Mouse (Mus musculus): Measurements from ENCODE around the gene Cfap74. TPM values are rescaled to one million over a fixed set of nuclear protein-coding genes. Genes with fewer than 3 reads are reported as not detected.
"Not testable (repeated sequence)": the region's sequence is repeated elsewhere in the genome, so short reads cannot be mapped to it uniquely, and the experiment has no call there.

Cfap74 gene
- polyA plus RNA-seq, 1 experiment from 2014 or later: 4.7 TPM

GRCm38 (mm10) chr4:155413641-155414335 lies 4.8 kb downstream of the Cfap74 start:
- Histone ChIP-seq H3K27ac (no peak overlapping the region), H3K4me3 (no peak overlapping the region), H3K4me2 (replicated peaks) (no peak overlapping the region), H3K27me3 (replicated peaks) (no peaks in the 10 kb centered on the region), H3K9ac (no peak overlapping the region), H3K9me3 (no peaks in the 10 kb centered on the region), H3K4me1 (peaks cover 5% of the 10 kb centered on the region; the same call in 1 of the 2 replicates), H3K36me3 (no peaks in the 10 kb centered on the region)
- no peak for ATAC-seq (ENCODE audit: low FRiP score, low read depth)
- 90% methylated on average over 11 of the region's 11 CpGs for WGBS

- no peak overlapping the region for H3K27ac ChIP-seq
- no peak for ATAC-seq (ENCODE audit: low FRiP score, low read depth)
- no peaks in the 10 kb centered on the region for H3K36me3 ChIP-seq
- no peak overlapping the region for H3K4me3 ChIP-seq
- no peaks in the 10 kb centered on the region for H3K9me3 ChIP-seq
- 80% methylated on average over 9 of the region's 9 CpGs for WGBS
- no peak overlapping the region for H3K4me2 ChIP-seq (replicated peaks)
- no peak overlapping the region for H3K9ac ChIP-seq
- H3K4me1 ChIP-seq: 0 out of 2 replicates have a peak, but pooled peaks cover 5% of the 10 kb centered on the region
- no peaks in the 10 kb centered on the region for H3K27me3 ChIP-seq (replicated peaks)
Observed at GRCm38 (mm10) chr4:155414656-155415235, 5.8 kb downstream of the Cfap74 start.

- Histone ChIP-seq H3K9ac (no peak overlapping the region), H3K4me1 (no peaks in the 10 kb centered on the region), H3K27me3 (replicated peaks) (no peaks in the 10 kb centered on the region), H3K4me3 (no peak overlapping the region), H3K27ac (no peak overlapping the region), H3K4me2 (replicated peaks) (no peak overlapping the region), H3K36me3 (no peaks in the 10 kb centered on the region), H3K9me3 (no peaks in the 10 kb centered on the region)
- 92% methylated on average over 3 of the region's 3 CpGs for WGBS
- ATAC-seq (ENCODE audit: low FRiP score, low read depth): no peak
Observed at GRCm38 (mm10) chr4:155420137-155420536, 11.1 kb downstream of the Cfap74 start.

- not testable (repeated sequence) for H3K27me3 ChIP-seq (replicated peaks); ATAC-seq (ENCODE audit: low FRiP score, low read depth); H3K27ac ChIP-seq; H3K4me3 ChIP-seq; H3K9ac ChIP-seq; H3K4me2 ChIP-seq (replicated peaks); H3K4me1 ChIP-seq; H3K36me3 ChIP-seq; H3K9me3 ChIP-seq
- 88% methylated on average over 21 of the region's 30 CpGs for WGBS
Observed at GRCm38 (mm10) chr4:155421412-155422370, 12.7 kb downstream of the Cfap74 start.

GRCm38 (mm10) chr4:155423988-155424387 lies 15.0 kb downstream of the Cfap74 start:
- no peaks in the 10 kb centered on the region for H3K4me1 ChIP-seq
- H3K4me3 ChIP-seq: no peak overlapping the region
- no peak overlapping the region for H3K27ac ChIP-seq
- H3K4me2 ChIP-seq (replicated peaks): no peak overlapping the region
- no peaks in the 10 kb centered on the region for H3K27me3 ChIP-seq (replicated peaks)
- H3K9me3 ChIP-seq: no peaks in the 10 kb centered on the region
- no peak overlapping the region for H3K9ac ChIP-seq
- ATAC-seq (ENCODE audit: low FRiP score, low read depth): no peak
- WGBS: 82% methylated on average over 5 of the region's 5 CpGs
- no peaks in the 10 kb centered on the region for H3K36me3 ChIP-seq

- Histone ChIP-seq H3K9ac (no peak overlapping the region), H3K4me1 (no peaks in the 10 kb centered on the region), H3K9me3 (no peaks in the 10 kb centered on the region), H3K4me3 (no peak overlapping the region), H3K36me3 (no peaks in the 10 kb centered on the region), H3K27me3 (replicated peaks) (no peaks in the 10 kb centered on the region), H3K4me2 (replicated peaks) (no peak overlapping the region), H3K27ac (no peak overlapping the region)
- no peak for ATAC-seq (ENCODE audit: low FRiP score, low read depth)
- WGBS: 75% methylated on average over 6 of the region's 6 CpGs
Observed at GRCm38 (mm10) chr4:155426272-155426671, 17.3 kb downstream of the Cfap74 start.

GRCm38 (mm10) chr4:155428442-155428841 lies 19.5 kb downstream of the Cfap74 start:
- H3K4me2 ChIP-seq (replicated peaks): no peak overlapping the region
- no peak overlapping the region for H3K9ac ChIP-seq
- H3K27me3 ChIP-seq (replicated peaks): no peaks in the 10 kb centered on the region
- H3K4me1 ChIP-seq: no peaks in the 10 kb centered on the region
- no peak overlapping the region for H3K27ac ChIP-seq
- H3K9me3 ChIP-seq: no peaks in the 10 kb centered on the region
- no peak overlapping the region for H3K4me3 ChIP-seq
- no peaks in the 10 kb centered on the region for H3K36me3 ChIP-seq
- ATAC-seq (ENCODE audit: low FRiP score, low read depth): no peak

- Histone ChIP-seq H3K9me3 (no peaks in the 10 kb centered on the region), H3K27me3 (replicated peaks) (no peaks in the 10 kb centered on the region), H3K4me3 (no peak overlapping the region), H3K36me3 (no peaks in the 10 kb centered on the region), H3K4me2 (replicated peaks) (no peak overlapping the region), H3K27ac (no peak overlapping the region), H3K4me1 (no peaks in the 10 kb centered on the region), H3K9ac (no peak overlapping the region)
- WGBS: 86% methylated on average over 3 of the region's 3 CpGs
- ATAC-seq (ENCODE audit: low FRiP score, low read depth): no peak
Observed at GRCm38 (mm10) chr4:155429202-155429601, 20.2 kb downstream of the Cfap74 start.

- 86% methylated on average over 6 of the region's 6 CpGs for WGBS
- Histone ChIP-seq H3K4me2 (replicated peaks) (no peak overlapping the region), H3K9me3 (no peaks in the 10 kb centered on the region), H3K36me3 (no peaks in the 10 kb centered on the region), H3K4me3 (no peak overlapping the region), H3K4me1 (no peaks in the 10 kb centered on the region), H3K27me3 (replicated peaks) (no peaks in the 10 kb centered on the region), H3K27ac (no peak overlapping the region), H3K9ac (no peak overlapping the region)
- ATAC-seq (ENCODE audit: low FRiP score, low read depth): no peak
Observed at GRCm38 (mm10) chr4:155432358-155432757, 23.4 kb downstream of the Cfap74 start.

- Histone ChIP-seq H3K4me1 (no peaks in the 10 kb centered on the region), H3K4me3 (no peak overlapping the region), H3K4me2 (replicated peaks) (no peak overlapping the region), H3K27ac (no peak overlapping the region), H3K9ac (no peak overlapping the region), H3K9me3 (no peaks in the 10 kb centered on the region), H3K36me3 (no peaks in the 10 kb centered on the region), H3K27me3 (replicated peaks) (no peaks in the 10 kb centered on the region)
- WGBS: 83% methylated on average over 5 of the region's 5 CpGs
- ATAC-seq (ENCODE audit: low FRiP score, low read depth): no peak
Observed at GRCm38 (mm10) chr4:155433993-155434392, 25.0 kb downstream of the Cfap74 start.

GRCm38 (mm10) chr4:155442808-155443207 lies 33.8 kb downstream of the Cfap74 start:
- WGBS: 76% methylated on average over 3 of the region's 3 CpGs
- no peak overlapping the region for H3K9ac ChIP-seq
- no peaks in the 10 kb centered on the region for H3K9me3 ChIP-seq
- no peak overlapping the region for H3K4me3 ChIP-seq
- ATAC-seq (ENCODE audit: low FRiP score, low read depth): no peak
- H3K27me3 ChIP-seq (replicated peaks): no peaks in the 10 kb centered on the region
- H3K4me1 ChIP-seq: no peaks in the 10 kb centered on the region
- no peak overlapping the region for H3K4me2 ChIP-seq (replicated peaks)
- no peaks in the 10 kb centered on the region for H3K36me3 ChIP-seq
- H3K27ac ChIP-seq: no peak overlapping the region

GRCm38 (mm10) chr4:155451597-155451996 lies 42.6 kb downstream of the Cfap74 start:
- Histone ChIP-seq H3K4me1 (no peaks in the 10 kb centered on the region), H3K4me3 (no peak overlapping the region), H3K36me3 (no peaks in the 10 kb centered on the region), H3K9me3 (no peaks in the 10 kb centered on the region), H3K27me3 (replicated peaks) (no peaks in the 10 kb centered on the region), H3K9ac (no peak overlapping the region), H3K4me2 (replicated peaks) (no peak overlapping the region; the same call in 1 of the 2 replicates), H3K27ac (no peak overlapping the region)
- no peak for ATAC-seq (ENCODE audit: low FRiP score, low read depth)
- WGBS: 43% methylated on average over 10 of the region's 10 CpGs

All from neural tube, embryonic 12.5 days (tissue).